Mouse (Mus musculus): Measurements from ENCODE around the gene Cyp2e1.

DNA sequence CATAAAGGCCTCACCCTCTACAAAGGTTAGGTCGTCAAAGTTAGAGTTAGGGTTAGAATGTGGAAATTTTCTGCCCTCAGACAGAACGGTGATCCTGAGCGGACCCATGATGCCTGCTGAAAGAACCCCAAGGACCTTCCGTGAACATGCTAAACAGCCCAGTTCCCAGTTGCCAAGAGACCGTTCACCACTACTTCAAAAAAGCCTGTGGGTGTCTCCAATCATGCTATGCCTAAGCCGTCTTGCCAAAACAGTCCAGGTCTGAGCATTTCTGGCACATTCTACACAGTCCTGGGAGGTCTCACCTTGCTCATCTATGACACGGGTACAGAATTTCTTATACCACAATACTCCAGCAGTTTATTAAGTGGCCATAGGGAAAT lies 24.5 kb downstream of the Cyp2e1 start:
- TF ChIP-seq CTCF (IDR thresholded peaks at IDR 0.05; ENCODE audit: low read depth) (no peak), EP300 (IDR thresholded peaks at IDR 0.05; ENCODE audit: low read depth) (no peak)

Data from liver, embryonic 14.5 days (tissue).